Mouse (Mus musculus): ENCODE data around the gene Slc35b1.

GRCm38 (mm10) chr11:95402196-95402595 lies 17.7 kb downstream of the Slc35b1 start:
- TF ChIP-seq GATA1 (IDR thresholded peaks at IDR 0.05; ENCODE audit: low read length) = no peak
- TF ChIP-seq TAL1 (IDR thresholded peaks at IDR 0.05; ENCODE audit: low read length) = no peak
